Mouse (Mus musculus) kidney, postnatal 0 days (tissue): ENCODE data around the gene Ghrhr. TPM values are rescaled to one million over a fixed set of nuclear protein-coding genes. Genes with fewer than 3 reads are reported as not detected.
A peak's percentile ranks its signal among the peaks of the same experiment; 100 is the strongest.

Experiments used
- ATAC-seq: fragments of 200-750 bp; cut with Nextera tagmentation; replicated peaks from 2 replicates; pipeline ENCODE4 v1.8.0; 2017; ENCODE audit warnings: low read depth, moderate number of reproducible peaks, moderate TSS enrichment, moderate library complexity; ENCODE audit not compliant: low FRiP score
- DNase-seq: peaks from one replicate; pipeline ENCODE4 v3.0.0-alpha.2; 2016; ENCODE audit warnings: low spot score
- H3K27ac ChIP-seq: fragments of 300-500 bp; sonication (generic); 2 replicates; pipeline ENCODE4 v1.5.1; 2014; ENCODE audit warnings: mild to moderate bottlenecking
- H3K27me3 ChIP-seq: fragments of 300-500 bp; sonication (generic); 2 replicates; pipeline ENCODE4 v1.6.1; 2014; ENCODE audit warnings: low read length, mixed read lengths; ENCODE audit not compliant: insufficient read depth
- H3K36me3 ChIP-seq: fragments of 300-500 bp; sonication (generic); 2 replicates; pipeline ENCODE4 v1.6.1; 2014; ENCODE audit warnings: low read length, mixed read lengths; ENCODE audit not compliant: insufficient read depth
- H3K4me1 ChIP-seq: fragments of 300-500 bp; sonication (generic); replicated peaks from 2 replicates; pipeline ENCODE4 v1.6.1; 2014; ENCODE audit warnings: antibody characterized with exemption, low read length, mixed read lengths; ENCODE audit not compliant: insufficient read depth
- H3K4me2 ChIP-seq: fragments of 300-500 bp; sonication (generic); 2 replicates; pipeline ENCODE4 v1.6.1; 2014; ENCODE audit warnings: mild to moderate bottlenecking, low read length, moderate library complexity, mixed read lengths
- H3K4me3 ChIP-seq: fragments of 300-500 bp; sonication (generic); replicated peaks from 2 replicates; pipeline ENCODE4 v1.5.1; 2014; ENCODE audit warnings: low read depth, low read length
- H3K9ac ChIP-seq: fragments of 300-500 bp; sonication (generic); 2 replicates; pipeline ENCODE4 v1.6.1; 2014; ENCODE audit warnings: low read depth, low read length
- H3K9me3 ChIP-seq: fragments of 300-500 bp; sonication (generic); replicated peaks from 2 replicates; pipeline ENCODE4 v1.6.1; 2016; ENCODE audit warnings: low read length, inconsistent platforms, mixed read lengths
- CTCF ChIP-seq: IDR thresholded peaks from 2 replicates; pipeline ENCODE4 v1.5.1; 2016; ENCODE audit warnings: antibody characterized with exemption, low read depth, mild to moderate bottlenecking, moderate library complexity
- WGBS: fragments of 180-500 bp; shearing (Covaris S2); extraction: QIAGEN DNeasy Blood & Tissue Kit; methylation state at CpG from one replicate; pipeline ENCODE4 v1.1.7; 2014; 5-methylcytosine and 5-hydroxymethylcytosine counted together
- polyA plus RNA-seq: library from polyadenylated mRNA; unstranded; fragments of >200 nt; fragmentation: Nextera tagmentation; extraction: Ambion mirVana; gene quantifications from 2 replicates; pipeline ENCODE4 v1.2.1, GENCODE M21; 2015

Ghrhr gene
- polyA plus RNA-seq, 1 experiment from 2014 or later: 0.59 TPM

DNA sequence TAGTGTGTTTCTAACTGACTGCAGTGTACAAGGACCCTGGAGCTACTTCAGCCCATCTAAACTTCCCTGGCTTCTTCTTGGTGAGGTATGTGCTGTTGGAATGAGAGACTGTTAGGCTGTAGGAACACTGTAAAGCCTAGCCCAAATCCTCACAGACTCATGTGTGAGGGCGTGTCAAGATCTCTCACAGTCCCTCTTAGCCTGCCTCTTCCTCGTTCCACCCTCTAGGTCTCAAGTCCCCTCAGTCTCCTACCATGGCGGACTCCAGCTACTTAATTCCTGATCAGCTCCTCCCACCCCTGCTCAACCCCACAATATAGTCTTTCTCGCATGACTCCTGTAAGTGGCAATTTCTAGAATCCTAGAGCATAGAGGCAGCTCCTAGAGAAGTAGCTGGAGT is 26.9 kb upstream of the Ghrhr start:
- DNase-seq (no peak), ATAC-seq (no peak)
- Histone ChIP-seq H3K9me3 (no peaks in the 10 kb centered on the region), H3K4me3 (no peak overlapping the region), H3K36me3 (no peaks in the 10 kb centered on the region), H3K4me2 (no peak overlapping the region), H3K27ac (no peak overlapping the region), H3K4me1 (no peaks in the 10 kb centered on the region), H3K27me3 (no peaks in the 10 kb centered on the region), H3K9ac (no peak overlapping the region)
- no peak for TF ChIP-seq CTCF
- WGBS: 84% methylated on average over 4 of the region's 4 CpGs

- no peak overlapping the region for H3K27ac ChIP-seq
- no peak overlapping the region for H3K9ac ChIP-seq
- ATAC-seq (no peak; the same call in 1 of the 2 replicates), DNase-seq (no peak)
- WGBS: 92% methylated on average over 6 of the region's 6 CpGs
- no peak overlapping the region for H3K4me3 ChIP-seq
- H3K36me3 ChIP-seq: no peaks in the 10 kb centered on the region
- no peak overlapping the region for H3K4me2 ChIP-seq
- no peaks in the 10 kb centered on the region for H3K27me3 ChIP-seq
- H3K4me1 ChIP-seq: no peaks in the 10 kb centered on the region
- no peak for TF ChIP-seq CTCF
- H3K9me3 ChIP-seq: no peaks in the 10 kb centered on the region
Measured at GRCm38 (mm10) chr6:55350383-55350952, 25.6 kb upstream of the Ghrhr start.

- no peak for TF ChIP-seq CTCF
- no peak overlapping the region for H3K4me2 ChIP-seq
- H3K27me3 ChIP-seq: no peaks in the 10 kb centered on the region
- no peaks in the 10 kb centered on the region for H3K4me1 ChIP-seq
- no peak overlapping the region for H3K9ac ChIP-seq
- no peak overlapping the region for H3K27ac ChIP-seq
- no peaks in the 10 kb centered on the region for H3K9me3 ChIP-seq
- no peak overlapping the region for H3K4me3 ChIP-seq
- DNase-seq (no peak), ATAC-seq (peak; percentile 23; the same call in 1 of the 2 replicates)
- no peaks in the 10 kb centered on the region for H3K36me3 ChIP-seq
- 45% methylated on average over 7 of the region's 7 CpGs for WGBS
Measured at GRCm38 (mm10) chr6:55351712-55352111, 24.4 kb upstream of the Ghrhr start.

DNA sequence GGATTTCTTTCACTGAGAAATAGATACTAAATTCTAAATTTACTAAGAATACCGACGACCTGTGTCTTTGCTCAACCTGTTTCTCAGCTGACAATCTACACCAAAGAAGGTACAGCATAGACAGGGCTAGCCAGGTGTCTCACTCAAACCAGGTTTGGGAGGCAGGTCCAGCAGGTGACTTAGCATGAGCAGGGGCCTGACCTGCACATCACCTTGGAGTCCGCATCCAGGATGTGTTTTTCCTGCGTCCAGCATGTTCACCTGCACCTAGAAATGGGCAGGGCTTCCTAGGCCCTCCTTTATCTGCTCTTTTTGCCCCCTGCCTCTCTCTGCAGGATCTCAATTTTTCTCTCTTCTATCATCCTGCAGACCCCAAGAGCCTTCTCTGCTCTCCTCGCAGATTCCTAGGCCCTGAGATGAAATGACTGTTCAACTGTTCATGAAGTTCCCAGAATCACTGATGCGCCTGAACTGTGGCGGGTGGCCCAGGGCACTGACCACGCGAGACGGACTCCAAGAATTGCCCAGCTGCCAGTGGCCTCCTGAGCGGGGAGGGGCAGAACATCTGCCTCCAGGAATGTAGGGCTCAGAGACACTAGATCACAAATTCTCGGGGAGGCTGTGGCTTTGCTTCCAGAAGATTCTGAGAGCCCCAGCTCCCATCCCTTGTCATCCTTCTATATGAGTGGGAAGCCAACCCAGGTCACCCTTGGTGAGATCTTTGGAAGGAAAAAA is 22.2 kb upstream of the Ghrhr start:
- Histone ChIP-seq H3K9ac (no peak overlapping the region), H3K27ac (no peak overlapping the region), H3K36me3 (no peaks in the 10 kb centered on the region), H3K4me2 (no peak overlapping the region), H3K9me3 (no peaks in the 10 kb centered on the region), H3K4me3 (no peak overlapping the region), H3K27me3 (no peaks in the 10 kb centered on the region), H3K4me1 (no peaks in the 10 kb centered on the region)
- no peak for DNase-seq
- ATAC-seq: no peak
- no peak for TF ChIP-seq CTCF
- WGBS: 75% methylated on average over 12 of the region's 12 CpGs

GRCm38 (mm10) chr6:55354456-55355117 is 21.5 kb upstream of the Ghrhr start:
- no peak overlapping the region for H3K4me3 ChIP-seq
- no peaks in the 10 kb centered on the region for H3K36me3 ChIP-seq
- ATAC-seq (no peak), DNase-seq (no peak)
- H3K4me2 ChIP-seq: no peak overlapping the region
- H3K27ac ChIP-seq: no peak overlapping the region
- WGBS: 75% methylated on average over 4 of the region's 4 CpGs
- no peaks in the 10 kb centered on the region for H3K4me1 ChIP-seq
- H3K9me3 ChIP-seq: no peaks in the 10 kb centered on the region
- no peak overlapping the region for H3K9ac ChIP-seq
- no peak for TF ChIP-seq CTCF
- H3K27me3 ChIP-seq: no peaks in the 10 kb centered on the region

DNA sequence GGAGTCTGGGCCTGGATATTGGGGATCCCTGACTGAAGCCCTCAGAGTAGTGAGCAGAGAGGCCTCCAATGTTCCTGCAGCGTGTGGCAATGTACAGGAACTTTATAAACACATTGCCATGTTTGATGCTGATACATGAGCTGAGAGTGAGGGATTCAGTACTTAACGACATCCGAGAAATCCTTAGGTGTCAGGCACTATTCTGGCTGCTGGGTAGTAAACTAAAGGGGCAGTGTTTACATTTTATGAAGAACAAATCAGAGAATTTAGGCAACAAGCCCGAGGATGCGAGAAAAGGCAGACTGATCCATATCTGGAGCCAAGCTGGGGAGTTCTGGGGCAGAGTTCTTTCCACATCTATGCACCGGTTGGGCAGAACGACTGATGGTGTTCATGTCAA is 20.5 kb upstream of the Ghrhr start:
- no peak for ATAC-seq
- H3K9me3 ChIP-seq: no peaks in the 10 kb centered on the region
- no peaks in the 10 kb centered on the region for H3K36me3 ChIP-seq
- no peak overlapping the region for H3K4me2 ChIP-seq
- no peaks in the 10 kb centered on the region for H3K4me1 ChIP-seq
- no peak for DNase-seq
- H3K4me3 ChIP-seq: no peak overlapping the region
- 72% methylated on average over 7 of the region's 7 CpGs for WGBS
- H3K27ac ChIP-seq: no peak overlapping the region
- H3K27me3 ChIP-seq: no peaks in the 10 kb centered on the region
- no peak overlapping the region for H3K9ac ChIP-seq
- TF ChIP-seq CTCF: no peak
